8 mouse cellular contexts compared by ENCODE assay signal in the genomic region with DNA sequence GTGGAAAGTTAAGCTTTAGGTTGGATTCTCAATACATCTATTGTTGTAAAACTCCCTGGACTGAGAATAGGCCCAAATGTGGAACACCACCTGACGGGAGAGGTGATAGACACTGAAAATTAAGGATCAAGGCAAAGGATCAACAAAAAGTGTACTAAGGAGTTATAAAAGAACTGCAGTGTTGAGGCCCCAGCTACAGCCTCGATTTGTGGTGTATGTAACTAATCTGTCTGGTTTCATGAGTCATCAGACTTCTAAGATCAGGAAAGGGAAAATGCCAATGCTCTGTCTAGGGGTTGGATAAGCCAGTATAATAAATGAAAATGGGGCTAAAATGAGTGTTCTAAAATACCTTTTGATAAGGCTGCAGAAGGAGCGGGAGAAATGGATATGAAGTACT. TPM values are rescaled to one million over a fixed set of nuclear protein-coding genes. Genes with fewer than 3 reads are reported as not detected.
DNase-seq lines count a peak whose midpoint lies in the region; ATAC-seq and TF ChIP-seq lines count a peak whose summit lies in the region.

No protein-coding gene starts in this region.

- no peak for TF ChIP-seq POLR2A in lung, adult 2 months (IDR thresholded peaks at IDR 0.05; ENCODE audit: borderline replicate concordance, extremely low read depth, low read depth, low read length)

- no peak for TF ChIP-seq CTCF in lung, adult 2 months (IDR thresholded peaks at IDR 0.05; ENCODE audit: insufficient read depth, low read length)
- no peak for TF ChIP-seq CTCF in hindbrain, postnatal 0 days (IDR thresholded peaks at IDR 0.05; ENCODE audit: low read depth)

- H3K4me2 ChIP-seq in hindbrain, postnatal 0 days (ENCODE audit: low read depth, low read length), result peak overlapping the region; percentile 96
- peak overlapping the region; percentile 89 for H3K4me2 ChIP-seq in neural tube, embryonic 13.5 days

- H3K9me3 ChIP-seq in hindbrain, postnatal 0 days (ENCODE audit: low read length), result no peaks in the 10 kb centered on the region
- no peaks in the 10 kb centered on the region for H3K9me3 ChIP-seq in neural tube, embryonic 13.5 days

- peaks cover 12% of the 10 kb centered on the region for H3K4me1 ChIP-seq in lung, adult 2 months (ENCODE audit: control insufficient read depth, insufficient read depth, low read length)
- H3K4me1 ChIP-seq in hindbrain, postnatal 0 days (ENCODE audit: insufficient read depth, low read length), result peaks cover 7% of the 10 kb centered on the region; the same call in 1 of the 2 replicates
- peaks cover 44% of the 10 kb centered on the region for H3K4me1 ChIP-seq in neural tube, embryonic 13.5 days (replicated peaks)

- peak overlapping the region; percentile 100; the same call in 1 of the 2 replicates for H3K27ac ChIP-seq in hindbrain, postnatal 0 days
- 0 out of 2 replicates have a peak overlapping the region, but pooled peaks have one; percentile 100 for H3K27ac ChIP-seq in neural tube, embryonic 13.5 days (replicated peaks)

- peak overlapping the region; percentile 99 for H3K9ac ChIP-seq in hindbrain, postnatal 0 days (replicated peaks; ENCODE audit: low read length)
- peak overlapping the region; percentile 99 for H3K9ac ChIP-seq in neural tube, embryonic 13.5 days

- peak overlapping the region; percentile 95 for H3K4me3 ChIP-seq in lung, adult 2 months (replicated peaks; ENCODE audit: extremely low read depth, low read depth, low read length)
- H3K4me3 ChIP-seq in hindbrain, postnatal 0 days (ENCODE audit: low read length), result peak overlapping the region; percentile 92
- peak overlapping the region; percentile 97 for H3K4me3 ChIP-seq in neural tube, embryonic 13.5 days

- no peaks in the 10 kb centered on the region for H3K36me3 ChIP-seq in hindbrain, postnatal 0 days (ENCODE audit: insufficient read depth, low read length)
- no peaks in the 10 kb centered on the region for H3K36me3 ChIP-seq in neural tube, embryonic 13.5 days

- DNase-seq in lung, adult 2 months, result no peak
- no peak for DNase-seq in lung, postnatal 10 days
- DNase-seq in c-Kit-negative CD71-positive TER-119-positive erythroid progenitor cells, embryonic 14.5 days (ENCODE audit: low read depth, low spot score), result peak; percentile 30
- DNase-seq in hindbrain, postnatal 0 days (ENCODE audit: low spot score), result no peak
- no peak for DNase-seq in urinary bladder, adult 18-20 months (ENCODE audit: low spot score in 2 of 2)
- no peak for DNase-seq in left cerebral cortex, postnatal 14 days (ENCODE audit: low spot score in 2 of 2)

- ATAC-seq in hindbrain, postnatal 0 days, result no peak
- ATAC-seq in neural tube, embryonic 13.5 days (ENCODE audit: low read depth), result no peak
- no peak for ATAC-seq in erythroid progenitor cell, adult 5-6 weeks (replicated peaks; ENCODE audit: low FRiP score, poor library complexity, severe bottlenecking)

- WGBS in lung, adult 2 months, result 15% methylated on average over 3 of the region's 3 CpGs
- 32% methylated on average over 3 of the region's 3 CpGs for WGBS in hindbrain, postnatal 0 days
- 31% methylated on average over 3 of the region's 3 CpGs for WGBS in neural tube, embryonic 13.5 days

- intact Hi-C loops in left cerebral cortex, postnatal 14 days (cut with DNase I), result no loop called here

- H3K27me3 ChIP-seq in hindbrain, postnatal 0 days (ENCODE audit: insufficient read depth, low read length), result no peaks in the 10 kb centered on the region
- no peaks in the 10 kb centered on the region for H3K27me3 ChIP-seq in neural tube, embryonic 13.5 days

RNA-seq across cellular contexts. Expression of a gene that starts 1.9 kb away (rescaled TPM):
- polyA plus RNA-seq in lung, adult 2 months (2012; rRNA removed), result 28.7 and 30.6 TPM in 2 replicates
- total RNA-seq in hindbrain, postnatal 0 days (2014; rRNA removed), result 82.3 and 94.4 TPM in 2 replicates
- polyA plus RNA-seq in hindbrain, postnatal 0 days (2015; fragmentation: Nextera tagmentation; extraction: Ambion mirVana), result 47.1 and 50.0 TPM in 2 replicates
- polyA plus RNA-seq in neural tube, embryonic 13.5 days (2015; fragmentation: Nextera tagmentation; extraction: Ambion mirVana), result 50.3 and 54.0 TPM in 2 replicates
- total RNA-seq in left cerebral cortex, postnatal 14 days (2021), result 100 to 1,000 TPM; 131 TPM
- total RNA-seq in erythroid progenitor cell, adult 5-6 weeks (2015; ENCODE audit: low replicate concordance), result 103 and 106 TPM in 2 replicates
- 92.4 and 110 TPM in 2 replicates for total RNA-seq in erythroid progenitor cell, adult 5-6 weeks (2017; ENCODE audit: low replicate concordance)

RNA-seq across cellular contexts. Expression of a gene that starts 29.2 kb away (rescaled TPM):
- polyA plus RNA-seq in lung, adult 2 months (2012; rRNA removed), result 3.5 and 5.8 TPM in 2 replicates
- total RNA-seq in hindbrain, postnatal 0 days (2014; rRNA removed), result 29.3 and 42.2 TPM in 2 replicates
- 45.3 and 45.5 TPM in 2 replicates for polyA plus RNA-seq in hindbrain, postnatal 0 days (2015; fragmentation: Nextera tagmentation; extraction: Ambion mirVana)
- 58.8 and 64.5 TPM in 2 replicates for polyA plus RNA-seq in neural tube, embryonic 13.5 days (2015; fragmentation: Nextera tagmentation; extraction: Ambion mirVana)
- total RNA-seq in left cerebral cortex, postnatal 14 days (2021), result 10 to 100 TPM; 29.2 to 29.7 TPM
- 31.4 and 43.2 TPM in 2 replicates for total RNA-seq in erythroid progenitor cell, adult 5-6 weeks (2015; ENCODE audit: low replicate concordance)
- total RNA-seq in erythroid progenitor cell, adult 5-6 weeks (2017; ENCODE audit: low replicate concordance), result 21.4 and 32.3 TPM in 2 replicates
